Mouse (Mus musculus) ES-E14 (cell line): ENCODE measurements around the gene Iffo1.

Experiments
- CHD2 ChIP-seq: IDR thresholded peaks from 2 replicates; pipeline ENCODE4 v1.6.1; 2014; ENCODE audit warnings: mild to moderate bottlenecking, low read depth, low read length, inconsistent platforms
- HCFC1 ChIP-seq: IDR thresholded peaks from 2 replicates; pipeline ENCODE4 v1.6.1; 2012; ENCODE audit warnings: low read length, inconsistent platforms, borderline replicate concordance; ENCODE audit not compliant: insufficient read depth
- MAFK ChIP-seq: IDR thresholded peaks from 2 replicates; pipeline ENCODE4 v1.6.1; 2014; ENCODE audit warnings: mild to moderate bottlenecking, low read depth, low read length, inconsistent platforms; ENCODE audit not compliant: insufficient read depth
- ZC3H11A ChIP-seq: IDR thresholded peaks from 2 replicates; pipeline ENCODE4 v1.6.1; 2012; ENCODE audit warnings: low read depth, mild to moderate bottlenecking, inconsistent platforms, low read length, borderline replicate concordance
- ZNF384 ChIP-seq: IDR thresholded peaks from 2 replicates; pipeline ENCODE4 v1.6.1; 2012; ENCODE audit warnings: low read depth, low read length, inconsistent platforms

- TF ChIP-seq ZC3H11A: no peak
- no peak for TF ChIP-seq MAFK
- no peak for TF ChIP-seq CHD2
- TF ChIP-seq HCFC1: no peak
- TF ChIP-seq ZNF384: no peak
Measured at GRCm38 (mm10) chr6:125156491-125156890, 11.4 kb downstream of the Iffo1 start.
